ENCODE assay signal across 8 mouse cellular contexts in the genomic region with DNA sequence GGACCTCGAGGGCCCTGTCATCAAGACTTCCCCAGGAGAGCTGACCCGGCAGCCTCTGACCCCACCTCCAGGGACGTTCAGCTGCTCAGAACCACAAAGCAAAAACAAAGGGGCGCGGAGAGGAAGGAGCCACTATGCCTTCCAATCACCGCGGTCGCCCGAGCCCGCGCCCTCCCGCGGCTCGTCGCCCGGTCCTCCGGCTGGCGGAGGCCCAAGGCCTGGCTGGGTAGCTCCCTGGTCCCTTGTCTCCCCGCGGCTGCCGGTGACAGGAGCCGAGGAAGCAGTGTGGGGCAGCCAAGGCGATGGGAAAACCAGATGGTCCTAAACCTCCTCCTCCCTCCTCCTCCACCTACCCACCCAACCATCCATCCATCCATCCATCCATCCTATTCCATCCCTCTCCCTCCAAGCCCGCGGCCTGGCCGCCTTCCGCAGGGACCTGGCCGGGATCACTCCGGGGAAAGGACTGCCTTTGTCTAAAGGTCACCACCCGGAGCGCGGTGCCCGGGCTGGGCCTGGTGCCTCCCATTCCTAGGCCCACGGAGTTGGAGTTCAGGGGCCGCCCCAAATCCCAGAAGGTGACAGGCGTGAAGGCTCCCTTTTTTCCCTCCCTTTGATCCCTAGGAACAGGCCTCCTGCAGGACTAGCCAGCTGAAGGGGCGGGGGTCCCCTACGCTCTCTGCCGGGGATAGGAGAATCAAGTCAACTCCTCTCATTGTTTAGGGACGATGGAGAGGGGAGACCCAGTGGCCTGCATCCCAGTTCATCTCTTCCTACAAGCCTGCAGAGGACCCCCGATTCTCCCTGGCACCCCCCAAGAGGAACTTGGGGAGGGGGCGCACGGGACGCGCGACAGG. TPM values are rescaled to one million over a fixed set of nuclear protein-coding genes. Genes with fewer than 3 reads are reported as not detected.
DNase-seq lines count a peak whose midpoint lies in the region; ATAC-seq lines count a peak whose summit lies in the region.

No protein-coding gene starts in this region.

- DNase-seq in NIH3T3 (ENCODE audit: low read depth), result peak; percentile 68
- peak; percentile 82 to 85 for DNase-seq in cerebellum, postnatal 10 days
- DNase-seq in frontal cortex, postnatal 14 days (ENCODE audit: low spot score in 2 of 2), result peak; percentile 53 to 56
- peak; percentile 74 to 77 for DNase-seq in layer of hippocampus, postnatal 36 days
- peak; percentile 83 for DNase-seq in lung, postnatal 25 days (ENCODE audit: low spot score)
- DNase-seq in retina, embryonic 14.5 days (ENCODE audit: low spot score), result peak; percentile 62
- peak; percentile 78 for DNase-seq in thymus, postnatal 4 days

- under 1% methylated on average over 46 of the region's 46 CpGs for WGBS in hindbrain, embryonic 12.5 days

- peak; percentile 20 for ATAC-seq in hindbrain, embryonic 12.5 days (ENCODE audit: low FRiP score)

- H3K4me1 ChIP-seq in hindbrain, embryonic 12.5 days, result peaks cover 47% of the 10 kb centered on the region

- peak overlapping the region; percentile 68 for H3K4me2 ChIP-seq in hindbrain, embryonic 12.5 days (replicated peaks)

- H3K36me3 ChIP-seq in hindbrain, embryonic 12.5 days, result no peaks in the 10 kb centered on the region

- no peaks in the 10 kb centered on the region for H3K9me3 ChIP-seq in hindbrain, embryonic 12.5 days (replicated peaks)

- no peaks in the 10 kb centered on the region for H3K27me3 ChIP-seq in hindbrain, embryonic 12.5 days

- H3K9ac ChIP-seq in hindbrain, embryonic 12.5 days, result peak overlapping the region; percentile 98

- peak overlapping the region; percentile 64 for H3K4me3 ChIP-seq in hindbrain, embryonic 12.5 days

- peak overlapping the region; percentile 98 for H3K27ac ChIP-seq in hindbrain, embryonic 12.5 days

RNA-seq across cellular contexts. Expression of gene Bicra, which starts 1.0 kb away (rescaled TPM):
- 10.3 and 10.7 TPM in 2 replicates for polyA plus RNA-seq in hindbrain, embryonic 12.5 days (2016; fragmentation: Nextera tagmentation; extraction: Ambion mirVana)
- 10 to 100 TPM; 19.5 to 21.9 TPM for total RNA-seq in layer of hippocampus, postnatal 36 days (2021)

RNA-seq across cellular contexts. Expression of gene Zfp541, which starts 14.9 kb away (rescaled TPM):
- polyA plus RNA-seq in hindbrain, embryonic 12.5 days (2016; fragmentation: Nextera tagmentation; extraction: Ambion mirVana), result 0.05 and 0.07 TPM in 2 replicates
- total RNA-seq in layer of hippocampus, postnatal 36 days (2021), result under 1 TPM; 0.67 to 0.83 TPM

RNA-seq across cellular contexts. Expression of gene Napa, which starts 51.5 kb away (rescaled TPM):
- 182 and 191 TPM in 2 replicates for polyA plus RNA-seq in hindbrain, embryonic 12.5 days (2016; fragmentation: Nextera tagmentation; extraction: Ambion mirVana)
- 100 to 1,000 TPM; 272 to 282 TPM for total RNA-seq in layer of hippocampus, postnatal 36 days (2021)

Comparison
In these comparisons a context has a peak if more than half of its experiments do, and no peak if none do; other contexts are left out.
1. Peak in every context shown above with its lines: DNase-seq, ATAC-seq, H3K4me3 ChIP-seq and H3K27ac ChIP-seq.